Mouse (Mus musculus) kidney, adult 2 months (tissue): ENCODE measurements around the gene Gpc5.

Experiments used
- CTCF ChIP-seq: fragments of 200-500 bp; conservative IDR thresholded peaks from 2 replicates; pipeline ENCODE4 v1.5.1; 2011; ENCODE audit warnings: low read depth, mild to moderate bottlenecking, control low read depth, low read length, moderate library complexity, mixed read lengths; ENCODE audit not compliant: insufficient read depth, insufficient read length
- POLR2A ChIP-seq: fragments of 200-500 bp; IDR thresholded peaks from one replicate; pipeline ENCODE4 v1.6.1; 2011; ENCODE audit warnings: low read depth, low read length, control low read depth

DNA sequence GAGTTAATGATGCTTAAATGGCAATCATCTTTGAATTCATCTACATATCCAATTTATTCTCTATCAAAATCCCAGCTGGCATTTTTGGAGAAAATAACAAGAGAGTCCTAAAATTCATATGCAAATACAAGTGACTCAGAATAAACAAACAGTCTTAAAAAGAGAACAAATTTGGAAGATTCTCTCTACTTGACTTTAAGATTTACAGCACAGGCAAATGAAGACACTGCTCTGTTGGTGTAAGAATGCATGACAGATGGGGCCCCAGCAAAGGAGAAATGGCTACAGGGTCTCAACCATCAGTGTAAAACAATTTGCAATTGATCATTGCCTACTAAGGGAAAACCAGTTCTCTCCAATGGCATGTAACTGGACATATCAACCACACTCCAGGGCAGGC is 1451.7 kb downstream of the Gpc5 start:
- no peak for TF ChIP-seq CTCF
- no peak for TF ChIP-seq POLR2A
